Mouse (Mus musculus) ES-Bruce4 (cell line): ENCODE measurements at regions not wholly inside any gene's neighbourhood (a gene's known extent, or its start where the extent isn't known, plus 50 kb on each side); places are given as distances from the start of the nearest gene placed in this dataset.

ENCODE experiments used
- H3K27ac ChIP-seq: 2 replicates; pipeline ENCODE4 v1.5.1; 2012; ENCODE audit warnings: low read length, inconsistent platforms; ENCODE audit not compliant: insufficient read depth
- H3K27me3 ChIP-seq: 2 replicates; pipeline ENCODE4 v1.6.1; 2012; ENCODE audit warnings: mild to moderate bottlenecking, low read length, inconsistent platforms; ENCODE audit not compliant: control insufficient read depth, poor library complexity, insufficient read depth, severe bottlenecking
- H3K36me3 ChIP-seq: 2 replicates; pipeline ENCODE4 v1.6.1; 2012; ENCODE audit warnings: inconsistent platforms, mild to moderate bottlenecking, low read length, moderate library complexity; ENCODE audit not compliant: control insufficient read depth, poor library complexity, insufficient read depth, severe bottlenecking
- H3K4me1 ChIP-seq: one replicate; pipeline ENCODE4 v1.8.1; 2011; ENCODE audit warnings: low read length; ENCODE audit not compliant: control insufficient read depth, insufficient read depth
- H3K4me3 ChIP-seq: 2 replicates; pipeline ENCODE4 v1.5.1; 2011; ENCODE audit warnings: low read depth, mild to moderate bottlenecking, low read length
- H3K9ac ChIP-seq: 2 replicates; pipeline ENCODE4 v1.6.1; 2012; ENCODE audit warnings: low read depth, mild to moderate bottlenecking, inconsistent platforms; ENCODE audit not compliant: poor library complexity, severe bottlenecking
- H3K9me3 ChIP-seq: replicated peaks from 2 replicates; pipeline ENCODE4 v1.6.1; 2012; ENCODE audit warnings: mild to moderate bottlenecking, low read length, inconsistent platforms; ENCODE audit not compliant: control insufficient read depth, poor library complexity, insufficient read depth, severe bottlenecking
- CTCF ChIP-seq: IDR thresholded peaks from one replicate; pipeline ENCODE4 v1.8.1; 2011; ENCODE audit warnings: low read depth, low read length
- EP300 ChIP-seq: IDR thresholded peaks from 2 replicates; pipeline ENCODE4 v1.6.1; 2011; ENCODE audit warnings: low read depth, low read length; ENCODE audit not compliant: insufficient read depth
- POLR2A ChIP-seq: IDR thresholded peaks from one replicate; pipeline ENCODE4 v1.8.1; 2011; ENCODE audit warnings: low read length; ENCODE audit not compliant: insufficient read depth

- Histone ChIP-seq H3K4me3 (no peak overlapping the region), H3K4me1 (peaks cover 2% of the 10 kb centered on the region), H3K36me3 (no peaks in the 10 kb centered on the region), H3K9ac (no peak overlapping the region), H3K9me3 (no peaks in the 10 kb centered on the region; the same call in 1 of the 2 replicates), H3K27me3 (no peaks in the 10 kb centered on the region), H3K27ac (no peak overlapping the region)
- TF ChIP-seq POLR2A = no peak
- no peak for TF ChIP-seq CTCF
- TF ChIP-seq EP300 = no peak
Measured at GRCm38 (mm10) chr7:37336851-37337531, 436.4 kb downstream of the Zfp536 start.

DNA sequence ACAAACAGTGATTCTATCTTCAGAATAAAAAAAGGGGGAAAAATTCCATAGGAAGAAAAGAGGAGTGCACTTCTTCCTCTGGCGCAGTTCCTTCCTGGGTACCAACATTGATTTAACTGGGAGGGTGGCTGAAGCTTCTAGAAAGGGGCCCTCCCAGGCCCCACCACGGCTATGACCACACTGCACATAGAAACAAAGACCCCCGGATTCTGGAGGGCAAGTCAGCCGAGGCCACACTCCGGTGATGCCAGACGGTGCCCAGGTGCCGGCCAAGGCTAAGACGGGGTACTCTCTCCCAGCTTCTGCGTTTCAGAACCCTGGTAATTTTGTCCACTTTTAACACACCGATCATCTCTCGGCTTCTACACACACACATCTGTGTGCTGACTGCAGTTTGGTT, 435.8 kb downstream of the Zfp536 start:
- H3K36me3 ChIP-seq = no peaks in the 10 kb centered on the region
- H3K9ac ChIP-seq = no peak overlapping the region
- no peak overlapping the region for H3K4me3 ChIP-seq
- H3K9me3 ChIP-seq = no peaks in the 10 kb centered on the region; the same call in 1 of the 2 replicates
- H3K4me1 ChIP-seq = peaks cover 2% of the 10 kb centered on the region
- H3K27ac ChIP-seq = no peak overlapping the region
- TF ChIP-seq POLR2A (no peak), CTCF (no peak), EP300 (no peak)
- no peaks in the 10 kb centered on the region for H3K27me3 ChIP-seq

- no peak for TF ChIP-seq POLR2A
- TF ChIP-seq EP300 = no peak
- TF ChIP-seq CTCF = no peak
- H3K9ac ChIP-seq = no peak overlapping the region
- H3K4me3 ChIP-seq = no peak overlapping the region
- H3K36me3 ChIP-seq = no peaks in the 10 kb centered on the region
- H3K27ac ChIP-seq = no peak overlapping the region
- no peaks in the 10 kb centered on the region; the same call in 1 of the 2 replicates for H3K9me3 ChIP-seq
- peaks cover 2% of the 10 kb centered on the region for H3K4me1 ChIP-seq
- no peaks in the 10 kb centered on the region for H3K27me3 ChIP-seq
Measured at GRCm38 (mm10) chr7:37338067-37338501, 435.4 kb downstream of the Zfp536 start.

DNA sequence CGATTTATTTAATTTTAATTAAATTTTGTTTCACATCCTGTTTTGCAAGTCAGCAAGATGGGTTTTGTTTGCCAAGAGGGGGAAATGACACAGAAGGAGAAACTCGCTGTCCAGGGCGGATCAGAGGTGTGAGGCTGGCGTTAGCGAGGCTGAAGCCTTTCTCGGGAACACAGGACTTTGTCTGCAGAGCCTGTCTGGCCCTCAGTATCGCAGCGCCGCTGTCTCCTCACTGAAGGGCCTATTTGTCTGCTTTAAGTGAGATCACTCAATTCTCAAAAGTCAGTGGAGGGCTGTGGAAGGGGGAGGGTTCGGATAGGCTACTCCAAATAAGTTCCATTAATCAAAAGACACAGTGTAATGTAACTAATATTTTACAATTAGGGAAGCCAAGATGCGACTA, 430.8 kb downstream of the Zfp536 start:
- Histone ChIP-seq H3K36me3 (no peaks in the 10 kb centered on the region), H3K9ac (no peak overlapping the region), H3K9me3 (no peaks in the 10 kb centered on the region; the same call in 1 of the 2 replicates), H3K27me3 (no peaks in the 10 kb centered on the region), H3K4me3 (no peak overlapping the region), H3K4me1 (no peaks in the 10 kb centered on the region), H3K27ac (no peak overlapping the region)
- TF ChIP-seq CTCF = no peak

DNA sequence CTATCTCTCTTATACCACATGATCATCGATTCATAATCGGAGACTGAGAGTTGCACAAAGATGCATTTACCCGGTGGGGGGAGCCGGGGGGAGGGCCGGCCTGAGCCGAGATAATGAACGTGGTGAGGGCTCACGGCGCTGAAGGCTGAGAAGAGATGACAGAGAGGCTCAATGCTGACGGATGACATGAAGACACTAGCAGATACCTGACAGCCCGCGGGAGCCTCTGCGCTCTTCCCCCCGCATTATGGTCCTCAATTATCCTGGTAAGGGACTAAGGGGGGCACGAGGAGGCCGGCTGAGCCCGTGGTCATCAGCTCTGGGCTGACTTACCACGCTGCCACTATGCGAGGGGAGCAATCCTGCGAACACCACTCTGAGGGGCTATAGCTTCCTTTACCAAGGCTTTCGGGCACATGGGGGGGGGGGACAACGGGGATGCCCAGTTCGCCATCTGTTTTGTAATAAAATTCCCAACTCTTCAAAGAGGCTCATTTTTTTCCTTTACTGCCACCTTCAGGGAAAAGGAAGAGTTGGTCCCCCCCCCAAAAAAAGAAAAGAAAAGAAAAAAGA, 430.3 kb downstream of the Zfp536 start:
- H3K4me1 ChIP-seq = no peaks in the 10 kb centered on the region
- no peak overlapping the region for H3K27ac ChIP-seq
- no peaks in the 10 kb centered on the region for H3K27me3 ChIP-seq
- H3K36me3 ChIP-seq = no peaks in the 10 kb centered on the region
- TF ChIP-seq CTCF (no peak), EP300 (no peak), POLR2A (no peak)
- no peak overlapping the region for H3K4me3 ChIP-seq
- no peaks in the 10 kb centered on the region; the same call in 1 of the 2 replicates for H3K9me3 ChIP-seq
- H3K9ac ChIP-seq = no peak overlapping the region

- Histone ChIP-seq H3K27me3 (no peaks in the 10 kb centered on the region), H3K9me3 (no peaks in the 10 kb centered on the region; the same call in 1 of the 2 replicates), H3K4me3 (no peak overlapping the region), H3K9ac (no peak overlapping the region), H3K4me1 (no peaks in the 10 kb centered on the region), H3K36me3 (no peaks in the 10 kb centered on the region), H3K27ac (no peak overlapping the region)
- no peak for TF ChIP-seq EP300
- no peak for TF ChIP-seq POLR2A
- no peak for TF ChIP-seq CTCF
Measured at GRCm38 (mm10) chr7:37343691-37344233, 429.7 kb downstream of the Zfp536 start.
